Mouse (Mus musculus) bone marrow macrophage, adult 2 months (primary cell): ENCODE measurements around the gene Elmo1. TPM values are rescaled to one million over a fixed set of nuclear protein-coding genes. Genes with fewer than 3 reads are reported as not detected.

Experiments used
- H3K27ac ChIP-seq: 2 replicates; pipeline ENCODE4 v1.5.1; 2012; ENCODE audit warnings: low read depth, low read length; ENCODE audit not compliant: insufficient read depth
- H3K4me1 ChIP-seq: 2 replicates; pipeline ENCODE4 v1.6.1; 2012; ENCODE audit warnings: low read length; ENCODE audit not compliant: control insufficient read depth, insufficient read depth
- H3K4me3 ChIP-seq: 2 replicates; pipeline ENCODE4 v1.5.1; 2012; ENCODE audit warnings: mild to moderate bottlenecking, low read length, moderate library complexity; ENCODE audit not compliant: insufficient read depth
- CTCF ChIP-seq: IDR thresholded peaks from 2 replicates; pipeline ENCODE4 v1.5.1; 2012; ENCODE audit warnings: low read depth, mild to moderate bottlenecking, low read length, moderate library complexity
- POLR2A ChIP-seq: IDR thresholded peaks from 2 replicates; pipeline ENCODE4 v1.6.1; 2012; ENCODE audit warnings: mild to moderate bottlenecking, low read depth, low read length, borderline replicate concordance
- polyA plus RNA-seq: library from polyadenylated mRNA; stranded (reverse); fragments of >200 nt; gene quantifications from 2 replicates; pipeline ENCODE4 v1.2.4, GENCODE M21; 2012; ENCODE audit not compliant: missing spikeins, insufficient read depth, insufficient read length

Gene Elmo1
- polyA plus RNA-seq, 1 experiment = 60.9 TPM

GRCm38 (mm10) chr13:20555853-20556452, 465.6 kb downstream of the Elmo1 start:
- no peak overlapping the region for H3K4me3 ChIP-seq

DNA sequence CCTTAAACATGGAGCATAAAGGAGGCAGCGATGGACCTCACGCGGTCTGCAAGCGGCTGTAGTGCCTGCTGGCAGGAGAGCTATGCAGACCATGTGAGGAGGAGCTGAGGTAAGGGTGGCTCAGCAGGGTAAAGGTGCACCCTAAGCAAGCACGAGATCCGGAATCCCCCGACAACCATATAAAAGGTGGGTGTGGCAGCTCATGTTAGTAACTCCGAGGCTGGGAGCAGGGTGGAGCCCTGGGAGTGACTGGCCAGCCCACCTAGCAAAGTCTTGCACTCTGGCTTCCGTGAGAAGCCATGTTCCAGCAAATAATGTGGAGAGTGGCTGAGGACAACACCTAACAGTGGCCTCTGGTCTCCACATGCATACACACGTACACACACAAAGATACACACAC, 466.3 kb downstream of the Elmo1 start:
- H3K27ac ChIP-seq = no peak overlapping the region
- H3K4me3 ChIP-seq = no peak overlapping the region
- peaks cover 2% of the 10 kb centered on the region; the same call in 1 of the 2 replicates for H3K4me1 ChIP-seq
- TF ChIP-seq CTCF (no peak), POLR2A (no peak)

More at GRCm38 (mm10) chr13:20555853-20556452, 465.6 kb downstream of the Elmo1 start:
- no peaks in the 10 kb centered on the region for H3K4me1 ChIP-seq
- TF ChIP-seq POLR2A (no peak), CTCF (no peak)
- H3K27ac ChIP-seq = no peak overlapping the region

GRCm38 (mm10) chr13:20557156-20557555, 466.8 kb downstream of the Elmo1 start:
- H3K4me1 ChIP-seq = peaks cover 3% of the 10 kb centered on the region; the same call in 1 of the 2 replicates
- TF ChIP-seq CTCF = no peak
- no peak for TF ChIP-seq POLR2A
- no peak overlapping the region for H3K27ac ChIP-seq
- no peak overlapping the region for H3K4me3 ChIP-seq

- TF ChIP-seq CTCF = no peak
- TF ChIP-seq POLR2A = no peak
- H3K27ac ChIP-seq = no peak overlapping the region
- peaks cover 7% of the 10 kb centered on the region for H3K4me1 ChIP-seq
- no peak overlapping the region for H3K4me3 ChIP-seq
Measured at GRCm38 (mm10) chr13:20558376-20558775, 468.0 kb downstream of the Elmo1 start.

GRCm38 (mm10) chr13:20564414-20564813, 474.0 kb downstream of the Elmo1 start:
- Histone ChIP-seq H3K27ac (no peak overlapping the region), H3K4me1 (peaks cover 7% of the 10 kb centered on the region), H3K4me3 (no peak overlapping the region)
- TF ChIP-seq POLR2A (no peak), CTCF (peak; percentile 59)

DNA sequence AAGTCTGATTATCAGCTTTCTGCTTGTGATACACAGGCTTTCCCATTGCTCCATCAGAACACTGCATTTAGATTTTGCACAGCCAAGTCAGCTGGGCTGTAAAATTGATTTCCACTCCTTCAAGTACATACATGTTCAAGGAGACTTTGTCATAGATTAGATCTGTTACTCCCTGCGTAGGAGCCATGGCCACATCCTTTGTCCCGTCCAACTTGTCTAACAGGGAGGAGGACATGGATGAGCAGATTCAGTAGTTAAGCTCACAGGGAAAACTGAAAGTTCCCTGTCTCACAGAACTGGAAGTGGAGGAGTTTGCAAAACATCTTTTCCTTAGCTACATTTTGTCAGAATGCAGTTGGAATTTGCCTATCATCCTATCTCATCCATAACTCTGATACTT, 484.8 kb downstream of the Elmo1 start:
- H3K4me3 ChIP-seq = no peak overlapping the region
- peaks cover 2% of the 10 kb centered on the region; the same call in 1 of the 2 replicates for H3K4me1 ChIP-seq
- TF ChIP-seq CTCF (no peak), POLR2A (no peak)
- no peak overlapping the region for H3K27ac ChIP-seq

DNA sequence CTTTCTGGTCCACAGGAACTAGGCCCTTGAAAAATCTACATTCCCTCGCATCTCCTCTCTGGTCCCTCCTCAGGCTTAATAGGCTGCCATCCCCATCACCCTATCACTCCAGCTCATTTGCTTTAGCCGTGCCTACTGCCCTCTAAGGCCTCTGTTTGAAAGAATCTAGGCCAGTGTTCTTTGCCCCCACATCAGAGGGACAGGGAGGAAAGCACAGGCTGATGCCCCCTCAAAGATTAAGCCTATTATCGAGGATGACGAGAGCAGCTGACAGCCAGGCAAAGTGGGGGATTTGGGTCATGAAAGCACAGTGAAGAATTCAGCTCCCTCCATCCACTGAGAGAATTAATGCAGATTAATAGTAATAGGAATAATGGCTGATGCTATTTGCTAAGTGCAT, 495.5 kb downstream of the Elmo1 start:
- Histone ChIP-seq H3K4me1 (no peaks in the 10 kb centered on the region), H3K27ac (no peak overlapping the region), H3K4me3 (no peak overlapping the region)
- TF ChIP-seq CTCF = no peak
- TF ChIP-seq POLR2A = no peak

DNA sequence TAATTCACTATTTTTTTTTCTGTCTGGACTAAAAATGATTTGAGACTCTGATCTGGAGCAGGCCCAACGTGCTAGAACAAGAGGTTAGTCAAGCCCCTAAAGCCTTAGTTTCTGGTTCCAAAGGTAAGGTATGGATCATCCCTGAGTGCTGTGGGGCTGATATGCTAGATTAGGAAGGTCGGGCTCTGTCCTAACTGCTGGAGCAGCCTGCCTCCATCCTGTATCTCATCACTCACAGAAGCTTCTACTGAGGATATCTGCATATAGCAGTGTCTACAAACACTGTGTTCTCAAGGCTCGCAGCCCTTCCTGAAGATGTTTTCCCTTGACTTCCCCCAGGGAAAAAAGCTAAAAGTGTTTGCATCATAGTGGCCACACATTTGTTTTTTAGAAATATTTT, 496.1 kb downstream of the Elmo1 start:
- Histone ChIP-seq H3K4me1 (no peaks in the 10 kb centered on the region), H3K27ac (no peak overlapping the region), H3K4me3 (no peak overlapping the region)
- TF ChIP-seq CTCF (no peak), POLR2A (no peak)

- H3K27ac ChIP-seq = no peak overlapping the region
Measured at GRCm38 (mm10) chr13:20590983-20591382, 500.6 kb downstream of the Elmo1 start.

DNA sequence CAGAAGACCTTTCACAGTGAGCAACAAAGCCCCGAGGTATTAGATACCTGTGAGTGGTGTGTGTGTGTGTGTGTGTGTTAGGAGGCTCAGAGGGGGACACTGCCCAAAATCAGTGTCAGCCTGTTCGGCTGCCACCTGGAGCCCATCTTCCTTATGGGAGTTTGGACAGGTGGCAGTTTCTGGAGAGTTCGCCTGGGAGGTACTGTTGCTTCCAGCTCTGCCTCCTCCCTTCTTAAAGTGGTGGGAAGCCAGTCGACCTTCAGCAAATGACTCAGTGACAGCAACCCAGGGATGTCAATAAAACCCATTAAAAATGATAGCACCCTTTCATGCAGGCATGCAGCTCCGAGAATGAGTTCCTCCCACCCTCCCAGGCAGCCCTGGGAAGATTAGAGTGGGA, 506.9 kb downstream of the Elmo1 start:
- H3K27ac ChIP-seq = no peak overlapping the region
- H3K4me1 ChIP-seq = no peaks in the 10 kb centered on the region; the same call in 1 of the 2 replicates
- TF ChIP-seq CTCF (no peak), POLR2A (no peak)
- no peak overlapping the region for H3K4me3 ChIP-seq

More at GRCm38 (mm10) chr13:20590983-20591382, 500.6 kb downstream of the Elmo1 start:
- TF ChIP-seq POLR2A = no peak
- TF ChIP-seq CTCF = no peak
- no peaks in the 10 kb centered on the region for H3K4me1 ChIP-seq
- no peak overlapping the region for H3K4me3 ChIP-seq
